Mouse (Mus musculus) heart, adult 10 weeks (tissue): Measurements from ENCODE around the gene Snrnp27. TPM values are rescaled to one million over a fixed set of nuclear protein-coding genes. Genes with fewer than 3 reads are reported as not detected.

ENCODE experiments used
- polyA plus RNA-seq: library from polyadenylated mRNA; stranded (reverse); fragments of 350-450 nt; fragmentation: Illumina TruSeq; extraction: RNeasy Lipid Tissue Mini Kit (QIAGEN cat#74804); gene quantifications from one replicate; pipeline ENCODE4 v1.2.3, GENCODE M21; 2014; ENCODE audit warnings: low read depth, low replicate concordance

Gene Snrnp27
- polyA plus RNA-seq, result 68.2 TPM

GRCm38 (mm10) chr6:86683872-86684654 lies at the start of gene Snrnp27:
TSS of gene Snrnp27 (minus strand) at chr6:86684522.

GRCm38 (mm10) chr6:86733183-86733876 lies 49.0 kb upstream of the Snrnp27 start, which contains the start of gene Gmcl1:
TSS of gene Gmcl1 (minus strand) at chr6:86733383.

GRCm38 (mm10) chr6:86668580-86669239 lies 15.6 kb downstream of the Snrnp27 start, which contains the start of gene Mxd1:
TSS of gene Mxd1 (minus strand) at chr6:86669161.

GRCm38 (mm10) chr6:86627946-86628345 lies 56.4 kb downstream of the Snrnp27 start, which contains the start of gene Asprv1:
TSS of gene Asprv1 (plus strand) at chr6:86628164.

Other genes with a start within 250 kb of the Snrnp27 start
- 11.1 TPM for gene C87436, start 246.1 kb downstream of the Snrnp27 start, polyA plus RNA-seq
- gene Pcbp1, start 158.2 kb downstream of the Snrnp27 start, polyA plus RNA-seq, result 144 TPM
- gene Asprv1, start 56.4 kb downstream of the Snrnp27 start, polyA plus RNA-seq, result 0.29 TPM
- gene Mxd1, start 15.4 kb downstream of the Snrnp27 start, polyA plus RNA-seq, result 3.5 TPM
- 6.9 TPM for gene Gmcl1, start 48.9 kb upstream of the Snrnp27 start, polyA plus RNA-seq
- gene Anxa4, start 109.1 kb upstream of the Snrnp27 start, polyA plus RNA-seq, result 27.0 TPM
- gene Aak1, start 165.0 kb upstream of the Snrnp27 start, polyA plus RNA-seq, result 19.9 TPM